Mouse (Mus musculus) lung, embryonic 16.5 days (tissue): ENCODE data around the gene Atxn1. TPM values are rescaled to one million over a fixed set of nuclear protein-coding genes. Genes with fewer than 3 reads are reported as not detected.

Experiments
- ATAC-seq: fragments of 200-750 bp; cut with Nextera tagmentation; 2 replicates; pipeline ENCODE4 v1.8.0; 2017; ENCODE audit warnings: low read depth, mild to moderate bottlenecking, moderate library complexity
- H3K27ac ChIP-seq: fragments of 300-500 bp; sonication (generic); 2 replicates; pipeline ENCODE4 v1.5.1; 2014; ENCODE audit warnings: mild to moderate bottlenecking, control low read depth, low read length
- H3K27me3 ChIP-seq: fragments of 300-500 bp; sonication (generic); 2 replicates; pipeline ENCODE4 v1.6.1; 2014; ENCODE audit warnings: low read depth, low read length, mixed read lengths; ENCODE audit not compliant: control insufficient read depth, insufficient read depth
- H3K36me3 ChIP-seq: fragments of 300-500 bp; sonication (generic); 2 replicates; pipeline ENCODE4 v1.6.1; 2014; ENCODE audit warnings: low read length; ENCODE audit not compliant: control insufficient read depth, insufficient read depth
- H3K4me1 ChIP-seq: fragments of 300-500 bp; sonication (generic); replicated peaks from 2 replicates; pipeline ENCODE4 v1.6.1; 2014; ENCODE audit warnings: low read length, mixed read lengths; ENCODE audit not compliant: control insufficient read depth, insufficient read depth
- H3K4me2 ChIP-seq: fragments of 300-500 bp; sonication (generic); 2 replicates; pipeline ENCODE4 v1.6.1; 2014; ENCODE audit warnings: low read depth, low read length, control low read depth
- H3K4me3 ChIP-seq: fragments of 300-500 bp; sonication (generic); 2 replicates; pipeline ENCODE4 v1.5.1; 2014; ENCODE audit warnings: mild to moderate bottlenecking, low read length, control low read depth
- H3K9ac ChIP-seq: fragments of 300-500 bp; sonication (generic); 2 replicates; pipeline ENCODE4 v1.6.1; 2014; ENCODE audit warnings: low read length, control low read depth
- H3K9me3 ChIP-seq: fragments of 300-500 bp; sonication (generic); 2 replicates; pipeline ENCODE4 v1.6.1; 2016; ENCODE audit warnings: low read length; ENCODE audit not compliant: control insufficient read depth
- WGBS: fragments of 180-500 bp; shearing (Covaris S2); extraction: QIAGEN DNeasy Blood & Tissue Kit; methylation state at CpG from one replicate; pipeline ENCODE4 v1.1.7; 2014; 5-methylcytosine and 5-hydroxymethylcytosine counted together
- polyA plus RNA-seq: library from polyadenylated mRNA; unstranded; fragments of >200 nt; fragmentation: Nextera tagmentation; extraction: Ambion mirVana; gene quantifications from 2 replicates; pipeline ENCODE4 v1.2.1, GENCODE M21; 2015

Gene Atxn1
- polyA plus RNA-seq, 1 experiment from 2014 or later = 8.3 TPM

- no peaks in the 10 kb centered on the region for H3K9me3 ChIP-seq
- H3K4me2 ChIP-seq = no peak overlapping the region
- no peak for ATAC-seq
- 30% methylated on average over 9 of the region's 9 CpGs for WGBS
- peaks cover 7% of the 10 kb centered on the region for H3K4me1 ChIP-seq
- peak overlapping the region; percentile 43; the same call in 1 of the 2 replicates for H3K27ac ChIP-seq
- no peaks in the 10 kb centered on the region for H3K27me3 ChIP-seq
- peaks cover 3% of the 10 kb centered on the region; the same call in 1 of the 2 replicates for H3K36me3 ChIP-seq
- no peak overlapping the region for H3K4me3 ChIP-seq
- H3K9ac ChIP-seq = no peak overlapping the region
These were observed 186.6 kb downstream of the Atxn1 start for GRCm38 (mm10) chr13:45778171-45778570.

DNA sequence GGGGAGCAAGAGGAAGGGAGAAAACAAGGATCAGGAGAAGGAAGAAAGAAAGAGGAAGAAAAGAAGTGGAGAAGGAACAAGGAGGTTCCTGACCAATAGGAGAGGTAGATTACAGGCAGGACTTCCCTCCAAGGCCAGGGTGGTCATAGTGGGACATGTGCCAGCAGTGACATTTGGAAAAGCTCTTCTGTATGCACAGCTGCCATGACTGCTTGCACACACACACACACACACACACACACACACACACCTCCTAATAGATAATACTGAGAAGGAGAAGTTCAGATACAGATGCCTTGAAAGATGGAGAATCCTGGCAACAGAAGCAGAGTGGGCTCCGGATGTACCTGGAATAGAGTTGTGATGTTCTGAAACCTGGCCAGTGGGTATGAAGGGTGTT, 189.3 kb downstream of the Atxn1 start:
- Histone ChIP-seq H3K9ac (no peak overlapping the region), H3K4me2 (no peak overlapping the region), H3K9me3 (no peaks in the 10 kb centered on the region), H3K27ac (no peak overlapping the region), H3K4me3 (no peak overlapping the region), H3K4me1 (peaks cover 7% of the 10 kb centered on the region), H3K27me3 (no peaks in the 10 kb centered on the region), H3K36me3 (peaks cover 3% of the 10 kb centered on the region; the same call in 1 of the 2 replicates)
- ATAC-seq = no peak
- WGBS = 79% methylated on average over 1 of the region's 1 CpGs

- Histone ChIP-seq H3K9me3 (no peaks in the 10 kb centered on the region), H3K4me1 (peaks cover 7% of the 10 kb centered on the region)
These were observed 191.2 kb downstream of the Atxn1 start for GRCm38 (mm10) chr13:45773381-45774168.

GRCm38 (mm10) chr13:45769757-45770156, 195.1 kb downstream of the Atxn1 start:
- H3K4me1 ChIP-seq = no peaks in the 10 kb centered on the region
- 89% methylated on average over 11 of the region's 11 CpGs for WGBS
- H3K9me3 ChIP-seq = no peaks in the 10 kb centered on the region
- ATAC-seq = no peak
- no peaks in the 10 kb centered on the region for H3K27me3 ChIP-seq
- no peak overlapping the region for H3K27ac ChIP-seq
- H3K4me3 ChIP-seq = no peak overlapping the region
- H3K4me2 ChIP-seq = no peak overlapping the region
- H3K36me3 ChIP-seq = no peaks in the 10 kb centered on the region
- no peak overlapping the region for H3K9ac ChIP-seq

More at GRCm38 (mm10) chr13:45773381-45774168, 191.2 kb downstream of the Atxn1 start:
- no peak for ATAC-seq
- H3K4me2 ChIP-seq = no peak overlapping the region
- H3K27ac ChIP-seq = no peak overlapping the region
- H3K9ac ChIP-seq = no peak overlapping the region
- no peaks in the 10 kb centered on the region for H3K36me3 ChIP-seq
- WGBS = 73% methylated on average over 21 of the region's 21 CpGs
- no peaks in the 10 kb centered on the region for H3K27me3 ChIP-seq
- no peak overlapping the region for H3K4me3 ChIP-seq

GRCm38 (mm10) chr13:45768250-45768649, 196.6 kb downstream of the Atxn1 start:
- Histone ChIP-seq H3K4me2 (no peak overlapping the region), H3K4me1 (no peaks in the 10 kb centered on the region), H3K9me3 (no peaks in the 10 kb centered on the region), H3K4me3 (no peak overlapping the region), H3K36me3 (no peaks in the 10 kb centered on the region), H3K9ac (no peak overlapping the region), H3K27me3 (no peaks in the 10 kb centered on the region), H3K27ac (no peak overlapping the region)
- 80% methylated on average over 3 of the region's 3 CpGs for WGBS
- ATAC-seq = no peak

DNA sequence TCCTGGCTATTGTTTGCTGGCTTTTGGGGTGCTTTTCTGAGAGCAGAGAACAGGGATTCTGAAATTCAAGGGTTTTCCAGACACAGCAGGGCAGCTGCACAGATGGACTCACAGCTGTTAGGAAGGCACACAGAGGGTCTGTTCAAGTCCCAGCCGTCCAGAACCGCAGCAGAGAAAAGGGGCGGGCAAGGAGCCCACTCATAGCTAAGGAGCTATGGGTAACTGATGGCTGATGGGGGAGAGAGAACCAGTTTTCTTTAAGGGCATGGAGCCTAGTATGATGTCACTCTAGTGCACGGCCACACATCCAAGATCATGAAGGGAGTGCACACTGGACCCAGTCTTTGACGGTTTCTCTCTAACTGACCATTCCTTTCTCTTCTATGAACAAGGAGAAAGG, 200.5 kb downstream of the Atxn1 start:
- Histone ChIP-seq H3K27ac (no peak overlapping the region), H3K4me2 (no peak overlapping the region), H3K9me3 (no peaks in the 10 kb centered on the region), H3K4me3 (no peak overlapping the region), H3K27me3 (no peaks in the 10 kb centered on the region), H3K4me1 (no peaks in the 10 kb centered on the region), H3K9ac (no peak overlapping the region), H3K36me3 (no peaks in the 10 kb centered on the region)
- ATAC-seq = no peak
- 81% methylated on average over 5 of the region's 5 CpGs for WGBS

DNA sequence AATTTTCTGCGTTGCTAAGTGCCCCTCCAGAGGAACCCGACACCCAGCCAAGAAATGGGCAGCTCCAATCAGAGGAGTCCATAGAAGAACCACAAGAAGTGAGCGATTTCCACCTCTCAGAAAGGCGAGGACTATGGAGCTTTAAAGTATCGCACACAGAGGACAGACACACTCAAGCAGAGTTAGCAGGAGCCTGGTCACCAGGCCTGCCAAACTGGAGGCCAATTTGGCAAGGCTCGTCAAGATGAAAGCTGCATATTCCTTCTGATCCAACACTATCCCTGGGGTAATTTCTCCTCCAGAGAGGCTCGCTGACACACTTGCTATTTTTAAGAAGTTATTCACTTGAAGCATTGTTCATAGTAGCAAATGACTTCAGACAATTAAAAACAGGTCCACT, 202.5 kb downstream of the Atxn1 start:
- H3K4me2 ChIP-seq = no peak overlapping the region
- ATAC-seq = no peak
- no peaks in the 10 kb centered on the region; the same call in 1 of the 2 replicates for H3K36me3 ChIP-seq
- H3K27me3 ChIP-seq = no peaks in the 10 kb centered on the region
- H3K4me3 ChIP-seq = no peak overlapping the region
- no peak overlapping the region for H3K27ac ChIP-seq
- no peaks in the 10 kb centered on the region for H3K9me3 ChIP-seq
- no peaks in the 10 kb centered on the region for H3K4me1 ChIP-seq
- no peak overlapping the region for H3K9ac ChIP-seq
- 45% methylated on average over 7 of the region's 7 CpGs for WGBS

DNA sequence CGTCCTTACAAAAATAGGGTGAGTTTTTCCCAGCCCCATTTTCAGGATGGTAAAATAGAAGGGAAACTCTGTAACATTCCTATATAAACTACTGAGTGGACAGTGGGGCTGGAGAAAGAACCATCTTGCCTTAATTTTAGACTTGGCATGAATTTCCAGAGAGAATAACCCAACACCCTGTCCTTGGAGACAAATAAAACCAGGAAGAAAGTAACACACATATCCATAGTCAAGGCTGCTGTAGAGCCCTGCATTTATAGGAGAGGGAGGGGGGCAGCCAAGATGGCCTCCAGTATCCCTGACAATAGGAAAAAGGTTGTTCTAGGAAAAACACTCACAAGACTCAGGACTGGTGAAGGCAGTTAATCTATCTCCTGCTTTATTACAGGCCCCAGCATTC, 210.3 kb downstream of the Atxn1 start:
- Histone ChIP-seq H3K36me3 (no peaks in the 10 kb centered on the region; the same call in 1 of the 2 replicates), H3K27ac (no peak overlapping the region), H3K27me3 (no peaks in the 10 kb centered on the region), H3K4me1 (peaks cover 6% of the 10 kb centered on the region), H3K4me3 (no peak overlapping the region), H3K9ac (no peak overlapping the region), H3K4me2 (no peak overlapping the region), H3K9me3 (no peaks in the 10 kb centered on the region)
- ATAC-seq = no peak
- WGBS = 63% methylated on average over 1 of the region's 1 CpGs

GRCm38 (mm10) chr13:45752498-45752897, 212.3 kb downstream of the Atxn1 start:
- Histone ChIP-seq H3K4me3 (no peak overlapping the region), H3K9me3 (no peaks in the 10 kb centered on the region), H3K27me3 (no peaks in the 10 kb centered on the region), H3K9ac (no peak overlapping the region), H3K4me1 (peaks cover 14% of the 10 kb centered on the region), H3K36me3 (no peaks in the 10 kb centered on the region), H3K27ac (no peak overlapping the region), H3K4me2 (no peak overlapping the region)
- ATAC-seq = no peak
- WGBS = 63% methylated on average over 5 of the region's 5 CpGs
